Mouse (Mus musculus): ENCODE results near the gene 1700001P01Rik. TPM values are rescaled to one million over a fixed set of nuclear protein-coding genes. Genes with fewer than 3 reads are reported as not detected.

1700001P01Rik gene
- polyA plus RNA-seq, 1 experiment = not detected

DNA sequence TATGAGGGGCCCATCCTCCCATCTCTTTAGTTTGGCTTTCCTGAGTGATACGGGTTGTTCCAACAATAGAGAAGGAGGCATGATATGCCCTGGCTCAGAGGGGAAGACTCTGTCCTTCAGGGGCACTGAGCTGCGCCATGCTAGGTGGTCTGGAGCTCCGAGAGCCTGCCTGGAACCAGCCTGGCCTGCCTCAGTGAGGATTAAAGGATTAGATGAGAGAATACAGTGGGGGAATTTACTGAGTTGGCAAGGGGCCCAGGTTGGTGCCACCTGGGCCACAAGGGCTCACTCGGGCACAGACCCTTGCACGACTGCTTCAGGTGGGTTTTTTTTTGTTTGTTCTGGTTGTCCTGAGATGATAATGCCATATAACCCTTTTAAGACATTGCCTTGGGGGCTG lies 40.5 kb upstream of the 1700001P01Rik start:
- H3K36me3 ChIP-seq (ENCODE audit: control insufficient read depth, insufficient read depth, low read length) = peaks cover 59% of the 10 kb centered on the region
- no peak overlapping the region for H3K27ac ChIP-seq (ENCODE audit: insufficient read depth, low read depth, low read length)
- TF ChIP-seq POLR2A (IDR thresholded peaks at IDR 0.05; ENCODE audit: low read depth, low read length) = no peak
- no peak for TF ChIP-seq CTCF (IDR thresholded peaks at IDR 0.05; ENCODE audit: extremely low read depth, insufficient read length, insufficient replicate concordance, low read depth, low read length)
- H3K4me3 ChIP-seq (ENCODE audit: low read depth, low read length) = no peak overlapping the region
- 62% methylated on average over 5 of the region's 5 CpGs for WGBS
- no peaks in the 10 kb centered on the region for H3K27me3 ChIP-seq (ENCODE audit: control insufficient read depth, insufficient read depth, low read length)
- peaks cover 73% of the 10 kb centered on the region for H3K4me1 ChIP-seq (ENCODE audit: control insufficient read depth, insufficient read depth, insufficient read length, low read length)

DNA sequence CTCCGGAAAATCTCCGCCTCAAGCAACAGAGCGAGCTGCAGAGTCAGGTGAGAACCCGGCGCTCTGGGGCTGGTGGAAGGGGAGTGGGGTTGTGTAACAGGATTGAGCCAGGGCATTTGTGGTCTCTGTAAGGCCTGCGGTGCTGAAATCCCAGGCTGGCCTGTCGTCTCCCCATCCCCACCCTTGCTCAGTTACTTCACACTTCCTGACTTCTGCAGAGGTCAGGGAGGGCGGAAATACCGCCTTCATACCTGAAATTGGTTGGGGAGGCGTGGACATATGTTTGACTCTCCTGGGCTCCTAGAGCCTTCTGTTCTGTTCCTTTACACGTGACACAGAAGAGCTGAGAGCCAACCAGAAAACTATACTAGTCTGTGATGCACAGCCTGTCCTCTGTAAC lies 40.0 kb upstream of the 1700001P01Rik start:
- WGBS = 76% methylated on average over 11 of the region's 11 CpGs
- TF ChIP-seq POLR2A (IDR thresholded peaks at IDR 0.05; ENCODE audit: low read depth, low read length) = no peak
- TF ChIP-seq CTCF (IDR thresholded peaks at IDR 0.05; ENCODE audit: extremely low read depth, insufficient read length, insufficient replicate concordance, low read depth, low read length) = no peak
- Histone ChIP-seq H3K4me1 (ENCODE audit: control insufficient read depth, insufficient read depth, insufficient read length, low read length) (peaks cover 74% of the 10 kb centered on the region), H3K4me3 (ENCODE audit: low read depth, low read length) (no peak overlapping the region), H3K27me3 (ENCODE audit: control insufficient read depth, insufficient read depth, low read length) (no peaks in the 10 kb centered on the region), H3K27ac (ENCODE audit: insufficient read depth, low read depth, low read length) (peak overlapping the region; percentile 5; the same call in 1 of the 2 replicates), H3K36me3 (ENCODE audit: control insufficient read depth, insufficient read depth, low read length) (peaks cover 61% of the 10 kb centered on the region)

DNA sequence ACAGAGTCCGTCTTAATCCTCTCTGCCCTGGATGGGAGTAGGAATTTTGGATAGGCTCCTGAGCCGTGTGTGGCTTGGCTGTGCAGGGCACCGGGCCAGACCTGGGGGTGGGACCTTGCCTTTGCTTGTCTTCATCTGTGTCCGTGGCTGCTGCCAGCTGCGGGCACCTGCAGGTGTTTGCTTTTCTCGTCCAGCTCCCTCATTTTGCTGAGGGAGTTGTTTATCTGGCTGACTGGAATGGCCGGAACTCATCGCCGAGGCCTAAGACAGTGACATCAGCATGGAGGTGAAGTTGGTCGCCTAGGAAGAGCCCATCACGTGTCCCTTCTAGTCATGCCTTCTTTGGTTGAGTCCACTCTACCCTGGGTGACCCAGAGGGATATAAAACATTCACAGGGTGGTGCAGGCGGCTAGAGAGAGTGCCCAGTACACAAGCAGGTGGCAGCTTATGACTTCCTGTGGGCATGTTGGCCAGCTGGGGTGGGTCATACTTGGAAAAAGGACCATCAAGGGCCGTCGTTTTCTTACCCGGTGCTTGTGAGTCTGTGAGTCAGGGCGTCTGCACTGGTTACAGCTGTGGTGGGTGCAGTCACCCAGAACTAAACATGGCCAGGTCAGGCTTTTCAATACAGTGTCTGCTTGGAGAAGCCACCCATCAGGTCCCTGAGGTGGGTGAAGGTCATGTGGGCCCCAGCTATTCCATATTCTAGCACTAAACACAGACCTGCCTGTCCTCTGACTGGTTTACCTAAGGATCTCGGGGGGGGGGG lies 38.2 kb upstream of the 1700001P01Rik start:
- WGBS = 22% methylated on average over 17 of the region's 17 CpGs
- peaks cover 65% of the 10 kb centered on the region for H3K36me3 ChIP-seq (ENCODE audit: control insufficient read depth, insufficient read depth, low read length)
- no peaks in the 10 kb centered on the region for H3K27me3 ChIP-seq (ENCODE audit: control insufficient read depth, insufficient read depth, low read length)
- TF ChIP-seq CTCF (IDR thresholded peaks at IDR 0.05; ENCODE audit: extremely low read depth, insufficient read length, insufficient replicate concordance, low read depth, low read length) (no peak), POLR2A (IDR thresholded peaks at IDR 0.05; ENCODE audit: low read depth, low read length) (no peak)
- H3K4me3 ChIP-seq (ENCODE audit: low read depth, low read length) = no peak overlapping the region
- H3K27ac ChIP-seq (ENCODE audit: insufficient read depth, low read depth, low read length) = peak overlapping the region; percentile 95
- peaks cover 73% of the 10 kb centered on the region for H3K4me1 ChIP-seq (ENCODE audit: control insufficient read depth, insufficient read depth, insufficient read length, low read length)

DNA sequence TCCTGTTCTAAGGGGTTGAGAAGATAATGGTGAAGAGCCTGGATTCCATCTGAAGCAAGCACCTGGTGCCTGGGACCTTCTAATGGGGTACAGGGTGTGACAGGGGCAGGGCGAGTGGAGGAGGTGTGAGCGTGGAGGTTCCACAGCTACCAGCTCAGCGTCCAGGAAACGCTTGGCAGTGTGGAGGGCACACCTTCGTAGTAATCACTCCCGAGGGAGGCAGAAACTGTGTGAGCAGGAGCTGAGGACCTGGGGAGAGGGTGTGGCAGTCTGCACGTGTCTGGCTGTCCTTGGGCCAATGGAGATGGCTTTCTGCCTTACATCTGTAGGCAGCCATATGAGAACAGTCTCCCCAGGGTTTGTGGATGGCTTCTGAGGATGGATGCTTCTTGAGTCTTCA lies 37.4 kb upstream of the 1700001P01Rik start:
- Histone ChIP-seq H3K36me3 (ENCODE audit: control insufficient read depth, insufficient read depth, low read length) (peaks cover 69% of the 10 kb centered on the region), H3K4me1 (ENCODE audit: control insufficient read depth, insufficient read depth, insufficient read length, low read length) (peaks cover 73% of the 10 kb centered on the region), H3K27me3 (ENCODE audit: control insufficient read depth, insufficient read depth, low read length) (no peaks in the 10 kb centered on the region), H3K4me3 (ENCODE audit: low read depth, low read length) (no peak overlapping the region), H3K27ac (ENCODE audit: insufficient read depth, low read depth, low read length) (peak overlapping the region; percentile 95)
- 32% methylated on average over 7 of the region's 7 CpGs for WGBS
- peak; percentile 37; the same call in 1 of the 2 replicates for TF ChIP-seq POLR2A (IDR thresholded peaks at IDR 0.05; ENCODE audit: low read depth, low read length)
- no peak for TF ChIP-seq CTCF (IDR thresholded peaks at IDR 0.05; ENCODE audit: extremely low read depth, insufficient read length, insufficient replicate concordance, low read depth, low read length)

DNA sequence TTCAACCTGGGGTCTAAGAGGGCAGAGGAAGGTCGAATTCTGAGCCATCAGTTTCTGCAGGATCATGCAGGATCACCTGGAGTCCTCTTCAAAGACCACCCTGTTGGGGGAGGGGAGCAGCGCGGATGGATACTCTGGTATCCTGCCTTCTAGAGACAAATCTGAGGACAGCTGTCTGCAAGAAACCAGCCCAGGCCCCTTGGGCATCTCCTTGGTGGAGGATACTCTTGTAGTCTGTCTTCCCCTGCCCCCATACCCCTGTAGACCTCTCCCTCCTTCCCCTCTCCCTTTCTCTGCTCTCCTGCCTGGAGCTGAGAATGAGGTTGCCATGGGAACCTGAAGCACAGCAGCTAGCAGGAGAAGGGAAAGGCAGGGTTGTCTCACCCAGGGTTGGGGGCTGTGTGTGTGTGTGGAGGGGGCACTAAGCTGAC lies 36.8 kb upstream of the 1700001P01Rik start:
- Histone ChIP-seq H3K4me3 (ENCODE audit: low read depth, low read length) (peak overlapping the region; percentile 45), H3K27ac (ENCODE audit: insufficient read depth, low read depth, low read length) (peak overlapping the region; percentile 95), H3K36me3 (ENCODE audit: control insufficient read depth, insufficient read depth, low read length) (peaks cover 68% of the 10 kb centered on the region), H3K4me1 (ENCODE audit: control insufficient read depth, insufficient read depth, insufficient read length, low read length) (peaks cover 71% of the 10 kb centered on the region), H3K27me3 (ENCODE audit: control insufficient read depth, insufficient read depth, low read length) (no peaks in the 10 kb centered on the region)
- TF ChIP-seq CTCF (IDR thresholded peaks at IDR 0.05; ENCODE audit: extremely low read depth, insufficient read length, insufficient replicate concordance, low read depth, low read length) = no peak
- no peak for TF ChIP-seq POLR2A (IDR thresholded peaks at IDR 0.05; ENCODE audit: low read depth, low read length)
- WGBS = 19% methylated on average over 3 of the region's 3 CpGs

DNA sequence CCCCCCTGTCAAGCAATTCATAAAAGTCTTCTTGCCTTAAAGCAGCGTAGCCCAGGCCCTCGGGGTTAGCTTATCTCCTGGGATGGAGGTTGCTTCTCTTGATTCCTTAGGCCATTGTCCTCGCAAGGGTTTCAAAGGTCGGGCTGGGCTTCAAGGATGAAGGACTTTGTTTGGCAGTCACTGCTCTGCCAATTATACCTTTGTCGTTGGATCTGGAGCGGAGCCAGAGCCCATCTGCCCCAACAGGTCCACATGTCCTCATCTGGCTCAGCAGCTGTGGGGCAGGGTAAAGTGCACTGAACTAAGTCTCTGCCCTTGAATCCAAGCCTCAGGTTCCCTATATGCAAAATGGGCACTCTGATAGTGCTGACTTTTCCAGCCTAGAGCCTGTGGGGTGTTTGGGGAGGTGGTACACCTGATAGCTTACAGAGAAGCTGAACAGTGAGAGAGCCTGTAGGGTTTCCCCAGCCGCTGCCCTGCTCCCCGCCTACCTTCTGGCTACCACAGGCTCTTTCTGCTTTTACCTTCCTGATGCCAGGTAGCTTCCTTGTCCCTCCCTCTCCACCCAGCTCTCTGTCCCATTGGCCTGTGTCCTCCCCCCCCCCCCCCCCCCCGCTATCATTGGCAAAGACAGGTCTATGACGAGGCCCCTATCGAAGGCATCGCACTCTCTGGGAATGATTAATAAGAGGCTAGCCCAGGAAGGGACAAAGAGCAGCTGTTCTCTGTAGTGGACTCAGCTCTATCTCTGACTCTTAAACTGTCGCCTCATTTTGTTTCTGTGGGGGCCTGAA lies 36.0 kb upstream of the 1700001P01Rik start:
- Histone ChIP-seq H3K4me3 (ENCODE audit: low read depth, low read length) (peak overlapping the region; percentile 45), H3K4me1 (ENCODE audit: control insufficient read depth, insufficient read depth, insufficient read length, low read length) (peaks cover 72% of the 10 kb centered on the region), H3K27me3 (ENCODE audit: control insufficient read depth, insufficient read depth, low read length) (no peaks in the 10 kb centered on the region), H3K36me3 (ENCODE audit: control insufficient read depth, insufficient read depth, low read length) (peaks cover 71% of the 10 kb centered on the region), H3K27ac (ENCODE audit: insufficient read depth, low read depth, low read length) (peak overlapping the region; percentile 98)
- 22% methylated on average over 13 of the region's 13 CpGs for WGBS
- TF ChIP-seq CTCF (IDR thresholded peaks at IDR 0.05; ENCODE audit: extremely low read depth, insufficient read length, insufficient replicate concordance, low read depth, low read length) (no peak; the same call in 1 of the 2 replicates), POLR2A (IDR thresholded peaks at IDR 0.05; ENCODE audit: low read depth, low read length) (no peak)

DNA sequence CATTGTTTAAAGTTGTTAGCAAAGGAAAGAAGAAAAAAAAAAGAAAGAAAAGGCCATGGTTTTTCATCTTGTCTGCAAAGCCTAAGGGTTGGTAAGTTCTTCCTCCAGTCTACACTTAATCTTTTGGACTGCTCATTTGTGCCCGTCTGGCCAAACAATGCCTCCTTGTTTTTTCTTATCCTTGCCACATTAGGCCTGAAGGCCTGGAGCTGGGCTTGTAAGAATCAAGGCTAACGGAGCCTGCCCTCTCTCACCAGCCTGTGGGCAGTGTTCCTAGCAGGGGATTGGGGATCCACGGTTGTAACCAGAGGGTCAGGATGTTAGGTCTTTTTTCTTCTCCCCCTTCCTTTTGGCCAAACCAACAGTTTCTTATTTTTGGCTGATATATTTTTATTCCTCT lies 35.3 kb upstream of the 1700001P01Rik start:
- Histone ChIP-seq H3K4me3 (ENCODE audit: low read depth, low read length) (0 out of 2 replicates have a peak overlapping the region, but pooled peaks have one; percentile 8), H3K27me3 (ENCODE audit: control insufficient read depth, insufficient read depth, low read length) (no peaks in the 10 kb centered on the region), H3K4me1 (ENCODE audit: control insufficient read depth, insufficient read depth, insufficient read length, low read length) (peaks cover 73% of the 10 kb centered on the region), H3K27ac (ENCODE audit: insufficient read depth, low read depth, low read length) (peak overlapping the region; percentile 98), H3K36me3 (ENCODE audit: control insufficient read depth, insufficient read depth, low read length) (peaks cover 65% of the 10 kb centered on the region)
- TF ChIP-seq POLR2A (IDR thresholded peaks at IDR 0.05; ENCODE audit: low read depth, low read length) (no peak), CTCF (IDR thresholded peaks at IDR 0.05; ENCODE audit: extremely low read depth, insufficient read length, insufficient replicate concordance, low read depth, low read length) (no peak)
- WGBS = 17% methylated on average over 3 of the region's 3 CpGs

All from small intestine, adult 2 months (tissue).